Mouse (Mus musculus) heart, embryonic 14.5 days (tissue): ENCODE results near the gene Coro1b. TPM values are rescaled to one million over a fixed set of nuclear protein-coding genes. Genes with fewer than 3 reads are reported as not detected.
A peak's percentile ranks its signal among the peaks of the same experiment; 100 is the strongest.

Experiments used
- ATAC-seq: fragments of 200-750 bp; cut with Nextera tagmentation; 2 replicates; pipeline ENCODE4 v1.8.0; 2017; ENCODE audit warnings: low read depth, moderate TSS enrichment; ENCODE audit not compliant: insufficient number of reproducible peaks, insufficient read depth, low FRiP score
- H3K27ac ChIP-seq, 2 experiments: fragments of 200-500 bp in 1 of 2; fragments of 300-500 bp in 1 of 2; sonication (generic) in 1 of 2; replicated peaks in 1 of 2; 2 replicates each; pipeline ENCODE4 v1.5.1; 2012 to 2014; ENCODE audit warnings: low read depth in 2 of 2, low read length in 2 of 2, control low read depth in 1 of 2, mild to moderate bottlenecking in 1 of 2, mixed read lengths in 1 of 2; ENCODE audit not compliant: control insufficient read depth in 1 of 2, insufficient read depth in 1 of 2
- H3K27me3 ChIP-seq: fragments of 300-500 bp; sonication (generic); 2 replicates; pipeline ENCODE4 v1.6.1; 2014; ENCODE audit warnings: mild to moderate bottlenecking, low read length, control low read depth; ENCODE audit not compliant: control insufficient read depth, insufficient read depth
- H3K36me3 ChIP-seq: fragments of 300-500 bp; sonication (generic); 2 replicates; pipeline ENCODE4 v1.6.1; 2014; ENCODE audit warnings: mild to moderate bottlenecking, control low read depth, low read length, mixed read lengths; ENCODE audit not compliant: control insufficient read depth, insufficient read depth
- H3K4me1 ChIP-seq, 2 experiments: fragments of 200-500 bp in 1 of 2; fragments of 300-500 bp in 1 of 2; sonication (generic) in 1 of 2; 2 replicates each; pipeline ENCODE4 v1.6.1; 2012 to 2014; ENCODE audit warnings: low read length in 2 of 2, control low read depth in 1 of 2, mixed read lengths in 1 of 2; ENCODE audit not compliant: control insufficient read depth in 2 of 2, insufficient read depth in 2 of 2
- H3K4me2 ChIP-seq: fragments of 300-500 bp; sonication (generic); 2 replicates; pipeline ENCODE4 v1.6.1; 2014; ENCODE audit warnings: mild to moderate bottlenecking, low read length
- H3K4me3 ChIP-seq, 2 experiments: fragments of 200-500 bp in 1 of 2; fragments of 300-500 bp in 1 of 2; sonication (generic) in 1 of 2; 2 replicates each; pipeline ENCODE4 v1.5.1; 2012 to 2014; ENCODE audit warnings: low read length in 2 of 2, mild to moderate bottlenecking in 2 of 2, control low read depth in 1 of 2, low read depth in 1 of 2, moderate library complexity in 1 of 2; ENCODE audit not compliant: control insufficient read depth in 1 of 2, insufficient read depth in 1 of 2
- H3K9ac ChIP-seq: fragments of 300-500 bp; sonication (generic); 2 replicates; pipeline ENCODE4 v1.6.1; 2014; ENCODE audit warnings: mild to moderate bottlenecking, low read length
- H3K9me3 ChIP-seq: fragments of 300-500 bp; sonication (generic); 2 replicates; pipeline ENCODE4 v1.6.1; 2016; ENCODE audit warnings: low read length, control low read depth; ENCODE audit not compliant: control insufficient read depth
- WGBS: fragments of 180-500 bp; shearing (Covaris S2); extraction: QIAGEN DNeasy Blood & Tissue Kit; methylation state at CpG from one replicate; pipeline ENCODE4 v1.1.7; 2014; 5-methylcytosine and 5-hydroxymethylcytosine counted together
- polyA plus RNA-seq: library from polyadenylated mRNA; unstranded; fragments of >200 nt; fragmentation: Nextera tagmentation; extraction: Ambion mirVana; gene quantifications from 2 replicates; pipeline ENCODE4 v1.2.1, GENCODE M21; 2014

The Coro1b gene
- polyA plus RNA-seq, 1 experiment from 2014 or later = 122 TPM

DNA sequence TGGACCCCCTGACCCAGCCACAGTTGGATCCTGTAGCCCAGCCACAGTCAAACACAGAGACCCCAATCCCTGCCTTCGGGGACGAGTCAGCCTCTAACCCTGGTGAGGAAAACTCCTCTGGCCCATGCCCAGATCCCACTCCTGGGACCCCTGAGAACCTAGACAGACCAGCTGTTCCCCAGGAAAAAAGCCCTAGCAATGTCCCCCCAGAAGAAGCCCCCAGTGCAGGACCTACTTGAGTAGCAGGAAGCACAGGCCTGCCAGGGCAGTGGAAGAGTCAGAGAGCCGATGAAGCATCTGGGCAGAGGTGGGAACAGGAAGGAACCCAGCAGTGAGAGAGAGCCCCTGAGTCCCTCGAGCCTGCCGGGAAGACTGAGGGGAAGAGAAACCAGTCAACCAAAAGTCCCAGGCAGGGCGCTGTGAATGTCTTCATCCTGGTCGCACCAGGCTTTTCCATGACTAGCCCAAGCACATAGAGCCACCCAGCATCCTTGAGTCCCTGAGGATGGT, 4.6 kb upstream of the Coro1b start, which contains the start of gene Cabp4:
TSS of gene Cabp4 (minus strand) at position 275 of the 510 bp plus-strand sequence.
- H3K27me3 ChIP-seq = no peaks in the 10 kb centered on the region
- H3K9me3 ChIP-seq = no peaks in the 10 kb centered on the region; the same call in 1 of the 2 replicates
- no peak within 1 kb of the TSS for H3K4me2 ChIP-seq
- ATAC-seq = no peak
- H3K9ac ChIP-seq = no peak within 1 kb of the TSS
- H3K4me3 ChIP-seq = no peak within 1 kb of the TSS
- no peaks in the 10 kb centered on the region for H3K36me3 ChIP-seq
- peaks cover 0 to 5% of the 10 kb centered on the region in 2 experiments; a peak in 1 of 4 replicates for H3K4me1 ChIP-seq
- WGBS = 71% methylated on average over 7 of the region's 7 CpGs
- H3K27ac ChIP-seq = no peak within 1 kb of the TSS

DNA sequence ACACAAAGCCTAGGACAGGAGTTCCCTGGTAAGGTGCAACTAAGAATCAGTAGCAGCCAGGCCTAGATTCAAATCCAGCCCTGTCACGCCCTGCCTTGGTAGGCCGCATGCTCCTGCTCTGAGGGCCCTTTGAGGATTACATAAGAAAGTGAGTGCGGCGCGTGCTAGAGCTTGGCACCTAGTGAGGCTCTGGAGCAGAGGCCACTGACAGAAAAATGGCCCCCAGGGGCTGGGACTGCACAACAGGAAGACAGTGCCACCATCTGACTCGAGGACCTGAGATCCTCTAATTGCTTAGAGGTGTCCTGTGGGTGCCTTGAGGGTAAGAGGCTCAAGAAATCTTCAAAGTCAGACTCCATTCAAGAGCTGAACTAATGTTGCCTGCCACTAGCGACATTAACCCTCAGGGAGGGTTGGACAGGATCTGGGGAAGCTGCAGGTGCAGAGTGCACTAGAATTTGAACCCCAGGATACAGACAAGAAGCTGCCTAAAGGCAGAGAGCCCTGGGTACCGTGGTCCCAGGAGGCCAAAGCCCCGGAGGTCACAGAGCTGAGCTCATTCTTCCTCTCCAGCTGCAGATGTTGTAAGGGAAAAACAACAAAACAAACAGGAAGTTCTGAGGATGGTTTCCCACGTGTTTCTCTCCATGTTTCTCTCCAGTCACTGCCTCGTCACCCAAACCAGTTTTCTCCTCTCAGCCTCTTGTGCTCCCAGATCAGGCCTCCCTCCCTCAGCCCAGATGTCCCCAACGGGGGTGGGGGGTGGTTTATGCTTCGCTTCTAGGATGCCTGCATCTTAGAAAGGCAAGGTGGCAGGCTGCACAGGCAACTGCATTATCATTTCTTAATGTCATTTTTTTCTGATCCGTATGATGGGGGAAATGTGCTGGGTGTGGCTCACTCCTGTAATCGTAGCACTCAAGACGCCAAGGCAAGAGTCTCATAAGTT, 3.6 kb upstream of the Coro1b start:
- Histone ChIP-seq H3K9ac (no peak overlapping the region), H3K4me1 (peaks cover 8 to 14% of the 10 kb centered on the region in 2 experiments), H3K9me3 (no peaks in the 10 kb centered on the region; the same call in 1 of the 2 replicates), H3K4me2 (no peak overlapping the region), H3K27ac (no peak overlapping the region), H3K36me3 (peaks cover 3% of the 10 kb centered on the region), H3K27me3 (no peaks in the 10 kb centered on the region), H3K4me3 (no peak overlapping the region)
- no peak for ATAC-seq
- WGBS = 78% methylated on average over 16 of the region's 16 CpGs

DNA sequence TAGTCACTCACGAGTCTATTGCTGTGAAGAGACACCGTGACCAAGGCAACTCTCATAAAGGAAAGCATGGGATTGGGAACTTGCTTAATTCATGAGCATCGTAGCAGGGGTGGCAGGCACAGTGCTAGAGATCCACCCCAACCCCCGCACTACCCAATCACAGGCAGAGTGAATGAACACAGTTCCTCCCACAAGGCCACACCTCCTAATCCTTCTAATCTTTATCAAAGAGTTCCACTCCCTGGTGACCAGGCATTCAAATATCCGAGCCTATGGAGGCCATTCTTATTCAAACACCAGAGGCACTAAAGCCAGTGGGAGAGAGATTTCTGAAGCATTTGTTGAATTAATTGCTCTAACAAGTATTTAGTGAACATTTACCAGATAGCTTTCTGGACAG, 2.5 kb upstream of the Coro1b start:
- H3K9ac ChIP-seq = no peak overlapping the region
- no peak for ATAC-seq
- no peak overlapping the region for H3K4me2 ChIP-seq
- WGBS = 88% methylated on average over 5 of the region's 5 CpGs
- peaks cover 8 to 15% of the 10 kb centered on the region in 2 experiments for H3K4me1 ChIP-seq
- H3K9me3 ChIP-seq = no peaks in the 10 kb centered on the region; the same call in 1 of the 2 replicates
- no peaks in the 10 kb centered on the region for H3K27me3 ChIP-seq
- H3K36me3 ChIP-seq = peaks cover 15% of the 10 kb centered on the region
- no peak overlapping the region for H3K4me3 ChIP-seq
- H3K27ac ChIP-seq = no peak overlapping the region

DNA sequence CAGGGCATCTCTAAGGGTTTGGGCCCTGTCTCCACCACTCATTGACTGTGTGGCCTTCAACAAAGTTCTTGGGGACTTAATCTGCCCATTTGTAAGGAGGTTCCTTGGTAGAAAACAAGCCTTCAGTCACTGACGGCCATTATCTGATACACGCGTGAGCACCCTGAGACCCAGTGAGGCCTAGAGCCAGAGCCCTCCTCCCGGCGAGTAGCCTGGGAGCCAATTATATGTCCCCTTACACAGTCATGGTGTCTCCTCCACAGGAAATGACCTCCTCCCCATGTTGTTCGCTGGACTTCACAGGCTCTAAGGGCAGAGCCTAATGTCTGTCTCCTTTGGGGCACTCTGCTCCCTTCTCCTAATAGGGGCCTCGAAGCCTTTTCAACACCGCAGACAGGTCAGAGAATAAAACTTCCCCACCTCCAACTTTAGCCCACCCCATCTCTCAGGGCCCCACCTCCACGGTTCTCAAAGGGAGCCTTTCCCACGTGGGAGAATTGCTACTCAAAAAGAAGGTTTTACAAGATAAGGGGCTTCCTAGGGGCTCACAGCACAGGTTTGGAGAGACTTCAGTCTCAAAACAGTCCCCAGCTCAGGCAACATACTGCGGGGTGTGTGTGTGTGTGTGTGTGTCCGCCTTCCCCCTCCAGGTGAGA, 1.9 kb upstream of the Coro1b start:
- Histone ChIP-seq H3K4me3 (no peak overlapping the region), H3K4me2 (no peak overlapping the region), H3K27me3 (no peaks in the 10 kb centered on the region), H3K9me3 (no peaks in the 10 kb centered on the region; the same call in 1 of the 2 replicates), H3K27ac (no peak overlapping the region), H3K36me3 (peaks cover 20% of the 10 kb centered on the region), H3K9ac (no peak overlapping the region), H3K4me1 (peaks cover 8 to 21% of the 10 kb centered on the region in 2 experiments)
- ATAC-seq = no peak
- WGBS = 56% methylated on average over 12 of the region's 12 CpGs

DNA sequence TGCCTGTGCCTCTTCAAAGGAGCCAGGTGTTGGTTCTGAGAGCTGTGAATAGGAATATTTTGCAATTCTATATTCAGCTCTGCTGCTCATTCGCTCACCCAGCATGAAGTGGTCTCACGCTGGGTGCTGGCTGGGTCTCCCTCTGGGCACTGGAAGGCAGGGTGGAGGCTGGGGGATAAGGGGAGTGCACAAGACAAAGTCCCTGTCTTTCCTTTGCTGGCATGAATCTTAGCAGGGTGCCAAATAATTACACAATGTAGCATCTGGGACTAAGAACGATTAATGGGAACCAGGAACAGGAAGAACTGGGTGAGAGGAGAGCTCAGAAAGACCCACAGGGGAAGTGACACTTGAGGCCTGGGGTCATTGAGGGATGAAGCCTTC, 1.4 kb upstream of the Coro1b start:
- no peak overlapping the region for H3K9ac ChIP-seq
- H3K4me2 ChIP-seq = no peak overlapping the region
- peaks cover 11 to 25% of the 10 kb centered on the region in 2 experiments for H3K4me1 ChIP-seq
- H3K36me3 ChIP-seq = peaks cover 24% of the 10 kb centered on the region
- no peak for ATAC-seq
- no peaks in the 10 kb centered on the region; the same call in 1 of the 2 replicates for H3K9me3 ChIP-seq
- no peaks in the 10 kb centered on the region for H3K27me3 ChIP-seq
- H3K27ac ChIP-seq = no peak overlapping the region
- H3K4me3 ChIP-seq = no peak overlapping the region
- WGBS = 44% methylated on average over 3 of the region's 3 CpGs

DNA sequence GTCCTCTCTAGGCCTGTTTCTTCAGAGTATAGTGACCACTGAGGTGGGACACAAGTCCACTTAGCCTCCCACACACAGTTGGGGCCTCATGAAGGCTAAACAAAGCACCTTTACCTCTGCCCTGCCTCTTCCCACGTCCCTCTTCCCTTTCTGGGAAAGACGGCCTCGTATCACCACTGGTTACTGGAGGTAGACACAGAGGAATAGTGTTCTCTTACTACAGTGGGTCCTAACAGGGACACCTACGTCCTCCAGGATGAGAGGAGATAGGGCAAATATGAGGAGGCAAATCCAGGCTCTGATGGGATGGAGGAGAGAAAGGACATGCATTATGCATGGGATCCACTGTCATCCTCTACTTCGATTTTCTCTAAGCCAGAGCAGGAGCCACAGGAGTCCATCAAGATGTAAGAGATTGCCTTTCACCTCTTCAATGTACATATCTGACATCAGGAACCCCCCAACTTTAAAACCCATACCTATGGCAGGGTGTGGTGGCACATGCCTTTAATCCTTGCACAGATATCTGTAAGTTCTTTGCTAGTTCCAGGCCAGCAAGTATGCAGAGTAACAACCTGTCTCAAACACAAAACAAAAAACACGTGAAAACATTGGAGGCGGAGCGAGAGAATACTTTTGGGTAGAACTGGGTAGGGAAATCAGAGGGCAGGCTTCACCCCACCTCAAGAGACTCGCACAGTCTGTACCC, 483 bp upstream of the Coro1b start:
- Histone ChIP-seq H3K4me3 (peak overlapping the region; percentile 69 to 93), H3K4me2 (peak overlapping the region; percentile 73), H3K9me3 (no peaks in the 10 kb centered on the region; the same call in 1 of the 2 replicates), H3K4me1 (peaks cover 11 to 26% of the 10 kb centered on the region in 2 experiments), H3K36me3 (peaks cover 33% of the 10 kb centered on the region), H3K9ac (peak overlapping the region; percentile 96), H3K27me3 (no peaks in the 10 kb centered on the region), H3K27ac (no peak overlapping the region)
- ATAC-seq = no peak
- WGBS = 41% methylated on average over 9 of the region's 9 CpGs

DNA sequence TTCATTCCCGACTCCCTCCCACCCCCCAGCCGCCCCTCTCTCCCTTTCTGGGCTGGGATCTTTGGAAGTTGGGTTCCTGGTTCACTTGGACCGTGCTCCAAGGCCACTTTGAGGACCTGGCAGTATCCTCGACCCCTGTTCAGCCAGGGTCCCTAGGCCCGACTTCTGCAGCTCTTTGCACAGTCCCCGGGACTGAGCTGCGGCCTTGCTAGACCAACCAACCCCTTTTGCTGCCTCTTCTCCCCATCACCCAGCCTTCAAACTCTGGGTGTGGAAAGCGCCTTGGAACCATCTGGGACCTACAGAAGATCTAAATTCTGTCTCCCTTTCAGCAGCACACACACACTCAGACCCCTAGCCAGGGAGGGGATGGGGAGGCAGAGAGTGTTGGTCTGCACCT, 400 bp downstream of the Coro1b start:
- peak overlapping the region in 1 of 2 experiments; percentile 82; a peak in 3 of 4 replicates for H3K27ac ChIP-seq
- H3K27me3 ChIP-seq = no peaks in the 10 kb centered on the region
- H3K4me3 ChIP-seq = peak overlapping the region; percentile 69 to 93
- H3K9me3 ChIP-seq = no peaks in the 10 kb centered on the region; the same call in 1 of the 2 replicates
- WGBS = 3% methylated on average over 7 of the region's 8 CpGs
- H3K9ac ChIP-seq = peak overlapping the region; percentile 96
- H3K36me3 ChIP-seq = peaks cover 41% of the 10 kb centered on the region
- no peak for ATAC-seq
- H3K4me1 ChIP-seq = peaks cover 11 to 26% of the 10 kb centered on the region in 2 experiments
- peak overlapping the region; percentile 73 for H3K4me2 ChIP-seq
